Mouse (Mus musculus) frontal cortex, adult (tissue): ENCODE data around the gene Efna2.

Experiments
- ATAC-seq: cut with Nextera tagmentation; 2 replicates; pipeline ENCODE4 v1.9.2; 2017; ENCODE audit warnings: mild to moderate bottlenecking, moderate library complexity, mixed read lengths; ENCODE audit not compliant: low TSS enrichment

Gene Efna2

DNA sequence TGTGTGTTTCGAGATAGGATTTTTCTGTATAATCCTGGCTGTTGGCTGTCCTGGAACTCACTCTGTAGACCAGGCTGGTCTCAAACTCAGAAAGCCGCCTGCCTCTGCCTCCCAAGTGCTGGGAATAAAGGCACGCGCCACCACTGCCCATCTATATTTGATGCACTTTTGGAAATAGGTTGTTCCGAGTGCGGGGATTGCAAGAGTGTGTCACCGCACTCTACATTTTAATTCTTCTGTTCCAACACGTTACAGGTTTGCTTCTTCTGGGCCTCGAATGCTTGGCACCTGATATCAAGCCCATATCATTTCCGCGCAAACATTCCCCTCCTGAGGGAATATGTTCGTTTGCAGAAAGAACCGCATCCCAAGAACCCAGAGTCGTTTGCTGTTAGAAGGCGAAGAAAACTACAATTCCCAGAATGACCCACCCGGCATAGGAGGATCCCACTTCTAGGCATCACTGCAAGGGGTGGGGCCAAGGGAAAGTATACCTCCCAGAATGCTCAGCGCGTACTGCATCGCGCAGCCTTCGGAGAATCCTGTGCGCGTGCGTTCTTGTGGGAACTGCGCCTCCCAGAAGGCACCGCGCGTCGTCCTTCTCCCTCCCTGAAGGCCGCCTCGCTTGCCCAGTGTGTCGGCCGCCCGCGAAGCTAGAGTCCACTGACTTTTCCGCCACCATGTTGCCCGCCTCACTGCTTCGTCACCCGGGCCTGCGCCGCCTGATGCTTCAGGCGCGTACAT, 37.3 kb upstream of the Efna2 start:
- peak; percentile 62 for ATAC-seq

DNA sequence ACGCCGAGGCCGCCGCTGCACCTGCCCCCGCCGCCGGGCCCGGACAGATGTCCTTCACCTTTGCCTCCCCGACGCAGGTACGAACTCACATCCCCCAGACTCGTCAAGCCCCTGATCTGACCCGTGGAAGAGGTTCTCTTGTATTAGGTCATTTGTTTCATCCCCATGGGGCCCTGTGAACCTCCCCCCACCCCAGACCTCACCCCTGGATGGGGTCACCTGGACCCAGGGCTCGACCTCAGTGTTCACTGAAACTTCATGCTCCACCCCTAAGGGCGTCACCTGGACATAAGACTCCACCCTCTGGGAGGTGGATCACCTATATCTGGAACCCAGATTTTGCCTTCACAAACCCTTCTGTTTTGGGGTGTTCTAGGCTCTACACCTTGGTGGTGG, 36.8 kb upstream of the Efna2 start:
- ATAC-seq, result no peak

GRCm38 (mm10) chr10:80143664-80144063, 35.6 kb upstream of the Efna2 start:
- no peak for ATAC-seq

DNA sequence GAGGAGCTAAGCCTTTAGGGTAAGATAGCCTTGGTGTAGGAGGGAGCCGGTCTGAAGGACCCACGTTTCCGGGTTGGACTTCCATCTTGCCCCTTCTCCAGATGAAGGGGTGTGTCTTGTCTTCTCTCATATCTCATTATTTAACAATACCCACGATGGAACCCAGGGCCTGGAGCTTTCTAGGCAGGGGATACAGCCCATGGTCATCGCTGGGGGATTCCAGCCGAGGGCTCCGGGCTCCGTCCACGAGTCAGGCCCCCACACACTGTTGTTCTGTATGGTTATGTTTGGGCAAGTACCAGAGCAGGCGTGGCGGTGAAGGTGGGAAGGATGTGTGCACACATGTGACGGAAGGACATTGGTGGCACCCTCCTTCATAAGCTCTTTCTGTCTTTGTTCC, 35.1 kb upstream of the Efna2 start:
- no peak for ATAC-seq

- no peak for ATAC-seq
Observed at GRCm38 (mm10) chr10:80144864-80145838, 34.1 kb upstream of the Efna2 start.

- no peak for ATAC-seq
Observed at GRCm38 (mm10) chr10:80145896-80146295, 33.4 kb upstream of the Efna2 start.

GRCm38 (mm10) chr10:80146568-80147011, 32.7 kb upstream of the Efna2 start:
- ATAC-seq, result no peak

- ATAC-seq, result no peak
Observed at GRCm38 (mm10) chr10:80147146-80147718, 32.0 kb upstream of the Efna2 start.

GRCm38 (mm10) chr10:80147719-80148601, 31.3 kb upstream of the Efna2 start, which contains the start of gene Midn:
TSS of gene Midn (plus strand) at chr10:80148272.
- peak; percentile 4; the same call in 1 of the 2 replicates for ATAC-seq

DNA sequence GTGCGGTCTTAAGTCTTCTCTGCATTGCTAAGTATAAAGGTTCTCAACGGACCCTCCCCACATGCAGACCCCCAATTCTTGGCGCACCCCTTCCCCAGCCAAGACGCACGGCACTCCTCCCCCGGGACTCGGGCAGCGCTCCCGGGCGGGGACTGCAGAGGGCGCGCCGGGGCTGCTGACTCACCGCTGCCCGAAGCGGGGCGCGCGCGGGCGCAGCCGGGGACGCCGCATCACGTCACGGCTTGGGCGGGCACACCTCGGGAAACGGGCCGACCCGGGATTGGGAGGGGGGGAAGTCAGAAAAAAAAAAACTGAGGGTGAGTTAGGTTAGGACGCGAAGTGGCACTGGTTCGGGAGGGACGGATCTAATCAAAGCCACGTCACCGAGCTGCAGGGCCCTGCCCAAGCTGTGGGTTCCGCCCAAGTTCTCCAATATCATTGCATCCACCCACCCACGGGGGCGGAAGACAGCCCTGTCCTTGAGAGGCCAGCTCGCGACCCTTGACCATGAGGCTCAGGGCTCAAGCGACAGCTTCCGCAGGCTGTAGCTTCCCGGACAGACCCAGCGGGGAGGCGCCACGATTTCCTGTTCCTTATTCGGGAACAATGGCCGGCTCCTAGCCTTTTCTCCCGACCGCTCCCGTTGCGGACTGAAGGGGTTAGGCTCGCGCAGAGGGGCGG, 30.5 kb upstream of the Efna2 start:
- ATAC-seq, result peak; percentile 25

GRCm38 (mm10) chr10:80149291-80150225, 29.7 kb upstream of the Efna2 start:
- ATAC-seq, result peak; percentile 51

GRCm38 (mm10) chr10:80150226-80151210, 28.8 kb upstream of the Efna2 start:
- ATAC-seq, result no peak

GRCm38 (mm10) chr10:80151211-80152034, 27.9 kb upstream of the Efna2 start:
- no peak for ATAC-seq

DNA sequence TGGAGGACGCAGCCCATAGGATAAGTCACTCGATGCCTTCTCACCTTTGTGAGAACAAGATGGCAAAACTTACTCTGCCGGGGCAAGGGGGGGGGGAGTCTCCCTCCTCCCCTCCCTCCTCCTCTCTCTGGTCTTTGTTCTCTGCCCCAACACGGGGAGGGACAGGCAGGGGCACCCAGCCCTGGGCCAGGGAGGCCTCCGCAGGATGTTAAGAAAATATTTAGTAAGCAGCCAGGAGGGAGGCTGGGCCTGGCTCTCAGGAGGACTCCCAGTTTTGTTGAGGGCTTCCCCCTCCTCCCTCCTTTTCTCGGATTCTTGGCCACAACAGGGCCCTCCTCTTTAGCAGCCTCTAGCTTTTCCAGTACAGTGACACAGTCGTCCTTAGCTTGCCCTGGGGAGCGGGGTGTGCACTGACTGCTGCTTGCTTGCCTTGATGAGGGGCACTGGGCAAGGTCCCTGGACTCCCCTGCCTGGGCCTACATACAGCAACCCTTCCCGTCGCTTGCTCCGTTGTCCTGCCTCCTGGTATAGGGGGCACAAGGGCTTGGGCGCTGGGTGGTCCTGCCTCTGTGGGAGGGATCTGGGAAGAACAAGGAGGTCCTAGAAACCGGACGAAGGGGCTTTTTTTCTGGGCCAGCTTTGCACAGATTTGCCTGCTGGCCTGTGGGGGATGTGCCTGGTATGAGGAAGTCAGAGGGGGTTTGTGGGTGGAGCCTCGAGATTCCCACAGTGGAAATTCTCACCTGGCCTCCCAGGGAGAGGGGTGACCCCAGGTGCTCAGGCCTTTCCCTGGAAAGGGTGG, 27.0 kb upstream of the Efna2 start:
- 0 out of 2 replicates have a peak, but pooled peaks have one; percentile 1 for ATAC-seq

GRCm38 (mm10) chr10:80152873-80153260, 26.4 kb upstream of the Efna2 start:
- no peak for ATAC-seq

GRCm38 (mm10) chr10:80153713-80154112, 25.6 kb upstream of the Efna2 start:
- no peak for ATAC-seq
